Mouse (Mus musculus): Measurements from ENCODE around the gene Gas7.

Gene Gas7

GRCm38 (mm10) chr11:67537353-67537752 is 82.1 kb downstream of the Gas7 start:
- no peak for DNase-seq

GRCm38 (mm10) chr11:67538557-67538956 is 83.3 kb downstream of the Gas7 start:
- no peak for DNase-seq

- DNase-seq, result no peak
Observed at GRCm38 (mm10) chr11:67544656-67545432, 89.6 kb downstream of the Gas7 start.

GRCm38 (mm10) chr11:67546582-67546981 is 91.3 kb downstream of the Gas7 start:
- DNase-seq, result no peak

GRCm38 (mm10) chr11:67549306-67549705 is 94.1 kb downstream of the Gas7 start:
- DNase-seq, result no peak

- DNase-seq, result no peak
Observed at GRCm38 (mm10) chr11:67549762-67550488, 94.7 kb downstream of the Gas7 start.

GRCm38 (mm10) chr11:67552400-67552799 is 97.2 kb downstream of the Gas7 start:
- no peak for DNase-seq

GRCm38 (mm10) chr11:67554276-67554675 is 99.0 kb downstream of the Gas7 start:
- DNase-seq, result no peak

- DNase-seq, result no peak
Observed at GRCm38 (mm10) chr11:67556360-67556759, 101.1 kb downstream of the Gas7 start.

GRCm38 (mm10) chr11:67558772-67559448 is 103.7 kb downstream of the Gas7 start:
- no peak for DNase-seq

- DNase-seq, result no peak
Observed at GRCm38 (mm10) chr11:67559522-67559921, 104.3 kb downstream of the Gas7 start.

GRCm38 (mm10) chr11:67561631-67562030 is 106.4 kb downstream of the Gas7 start:
- no peak for DNase-seq

GRCm38 (mm10) chr11:67563141-67563540 is 107.9 kb downstream of the Gas7 start:
- DNase-seq, result no peak

- no peak for DNase-seq
Observed at GRCm38 (mm10) chr11:67564003-67564637, 108.9 kb downstream of the Gas7 start.

GRCm38 (mm10) chr11:67565512-67565911 is 110.3 kb downstream of the Gas7 start:
- DNase-seq, result no peak

- DNase-seq, result no peak
Observed at GRCm38 (mm10) chr11:67566704-67567103, 111.5 kb downstream of the Gas7 start.

GRCm38 (mm10) chr11:67567184-67567583 is 111.9 kb downstream of the Gas7 start:
- DNase-seq, result no peak

- no peak for DNase-seq
Observed at GRCm38 (mm10) chr11:67567991-67568390, 112.8 kb downstream of the Gas7 start.

- DNase-seq, result no peak
Observed at GRCm38 (mm10) chr11:67568815-67569214, 113.6 kb downstream of the Gas7 start.

GRCm38 (mm10) chr11:67570947-67571346 is 115.7 kb downstream of the Gas7 start:
- peak; percentile 32 for DNase-seq

GRCm38 (mm10) chr11:67574344-67574743 is 119.1 kb downstream of the Gas7 start:
- no peak for DNase-seq

GRCm38 (mm10) chr11:67577472-67577871 is 122.2 kb downstream of the Gas7 start:
- no peak for DNase-seq

- no peak for DNase-seq
Observed at GRCm38 (mm10) chr11:67577994-67578393, 122.8 kb downstream of the Gas7 start.

Measured in right cerebral cortex, postnatal 4 days (tissue).